Mouse (Mus musculus) cerebellum, adult 2 months (tissue): ENCODE results near the gene Lrrc29. TPM values are rescaled to one million over a fixed set of nuclear protein-coding genes. Genes with fewer than 3 reads are reported as not detected.

ENCODE experiments used
- DNase-seq, 2 experiments: peaks; one replicate each; pipeline ENCODE4 v3.0.0; 2021
- H3K27ac ChIP-seq: fragments of 200-500 bp; 2 replicates; pipeline ENCODE4 v1.5.1; 2012; ENCODE audit warnings: low read length, control low read depth, inconsistent platforms; ENCODE audit not compliant: insufficient read depth
- H3K27me3 ChIP-seq: fragments of 200-500 bp; 2 replicates; pipeline ENCODE4 v1.6.1; 2012; ENCODE audit warnings: inconsistent platforms, mild to moderate bottlenecking, low read length, moderate library complexity; ENCODE audit not compliant: control insufficient read depth, insufficient read depth
- H3K4me1 ChIP-seq: fragments of 200-500 bp; 2 replicates; pipeline ENCODE4 v1.6.1; 2011; ENCODE audit warnings: low read length; ENCODE audit not compliant: control insufficient read depth, insufficient read depth
- H3K4me3 ChIP-seq: fragments of 200-500 bp; replicated peaks from 2 replicates; pipeline ENCODE3; 2011; ENCODE audit warnings: mild to moderate bottlenecking, low read depth, low read length, control low read depth; ENCODE audit not compliant: insufficient read depth
- CTCF ChIP-seq: fragments of 200-500 bp; IDR thresholded peaks from 2 replicates; pipeline ENCODE4 v1.5.1; 2011; ENCODE audit warnings: low read depth, mild to moderate bottlenecking, control low read depth, low read length, moderate library complexity, borderline replicate concordance; ENCODE audit not compliant: insufficient read depth
- POLR2A ChIP-seq: fragments of 200-500 bp; IDR thresholded peaks from 2 replicates; pipeline ENCODE4 v1.6.1; 2011; ENCODE audit warnings: low read length, control low read depth, borderline replicate concordance; ENCODE audit not compliant: insufficient read depth
- WGBS: fragments of 180-500 bp; shearing (Covaris S2); methylation state at CpG from one replicate; pipeline ENCODE4 v1.1.7; 2018; 5-methylcytosine and 5-hydroxymethylcytosine counted together
- polyA plus RNA-seq: library from polyadenylated mRNA; depleted of rRNA; stranded (reverse); fragments of >200 nt; gene quantifications from 2 replicates; pipeline ENCODE4 v1.2.3, GENCODE M21; 2012

Lrrc29 gene
- polyA plus RNA-seq, 1 experiment = 5.0 TPM

GRCm38 (mm10) chr8:105290554-105291314 is 35.3 kb downstream of the Lrrc29 start:
- peak overlapping the region; percentile 69 for H3K4me3 ChIP-seq
- TF ChIP-seq CTCF (peak; percentile 81), POLR2A (no peak)
- peaks cover 31% of the 10 kb centered on the region for H3K4me1 ChIP-seq
- H3K27ac ChIP-seq = no peak overlapping the region
- DNase-seq = peak; percentile 85 to 90
- WGBS = 8% methylated on average over 31 of the region's 31 CpGs
- no peaks in the 10 kb centered on the region for H3K27me3 ChIP-seq

- WGBS = 1% methylated on average over 43 of the region's 43 CpGs
- peak; percentile 73 to 76 for DNase-seq
- TF ChIP-seq POLR2A (no peak), CTCF (peak; percentile 60; the same call in 1 of the 2 replicates)
- H3K4me3 ChIP-seq = peak within 1 kb of the TSS; percentile 69
- H3K27ac ChIP-seq = peak within 1 kb of the TSS; percentile 55
- peaks cover 24% of the 10 kb centered on the region for H3K4me1 ChIP-seq
- no peaks in the 10 kb centered on the region for H3K27me3 ChIP-seq
Observed at GRCm38 (mm10) chr8:105289805-105290460, 36.1 kb downstream of the Lrrc29 start, which contains the start of gene 4931428F04Rik. TSS of gene 4931428F04Rik (minus strand) at chr8:105289864.

DNA sequence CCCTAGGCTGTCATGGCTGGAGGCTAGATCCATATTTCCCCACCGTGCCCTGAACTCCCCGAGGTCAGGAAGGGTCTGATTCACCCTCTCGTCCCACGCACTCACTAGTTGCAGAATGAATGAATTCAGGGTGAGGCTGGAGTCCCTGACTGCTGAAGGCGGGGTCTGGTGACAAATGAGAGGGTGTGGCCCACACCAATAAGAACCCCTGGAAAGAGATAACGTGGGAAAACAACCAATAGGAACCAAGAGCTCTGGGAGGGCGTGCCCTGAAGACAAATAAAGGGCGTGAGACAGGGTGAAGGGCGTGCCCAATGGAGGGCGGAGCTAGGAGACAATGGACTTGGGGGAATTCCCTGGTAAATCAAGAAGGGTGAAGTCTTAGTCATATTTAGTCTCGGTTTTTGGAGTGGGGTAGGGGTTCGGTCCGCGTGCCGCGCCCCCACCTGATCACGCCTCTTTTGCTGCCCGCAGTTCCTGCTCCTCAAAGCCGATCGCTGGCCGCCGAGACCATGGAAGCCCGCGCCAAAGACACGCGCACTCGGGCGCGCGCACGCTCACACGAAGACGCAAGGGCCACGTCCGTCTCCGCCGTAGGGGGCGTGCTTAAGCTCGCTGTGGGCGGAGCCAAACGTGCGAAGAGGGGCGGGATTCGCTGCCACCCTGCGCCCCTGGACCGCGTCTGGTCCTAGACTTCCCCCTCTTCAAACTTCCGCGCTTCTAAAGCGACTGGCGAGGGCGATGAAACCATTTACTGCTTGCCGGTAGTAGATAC is 36.9 kb downstream of the Lrrc29 start:
- TF ChIP-seq CTCF (no peak), POLR2A (peak; percentile 71)
- Histone ChIP-seq H3K4me3 (peak overlapping the region; percentile 69), H3K27ac (peak overlapping the region; percentile 55), H3K27me3 (no peaks in the 10 kb centered on the region), H3K4me1 (peaks cover 23% of the 10 kb centered on the region)
- peak; percentile 94 to 97 for DNase-seq
- under 1% methylated on average over 53 of the region's 53 CpGs for WGBS

GRCm38 (mm10) chr8:105288231-105288630 is 37.8 kb downstream of the Lrrc29 start:
- no peak for DNase-seq
- Histone ChIP-seq H3K27ac (no peak overlapping the region), H3K4me3 (no peak overlapping the region), H3K4me1 (peaks cover 17% of the 10 kb centered on the region), H3K27me3 (no peaks in the 10 kb centered on the region)
- no peak for TF ChIP-seq POLR2A
- no peak for TF ChIP-seq CTCF
- 73% methylated on average over 5 of the region's 5 CpGs for WGBS

GRCm38 (mm10) chr8:105286907-105287306 is 39.2 kb downstream of the Lrrc29 start:
- H3K4me1 ChIP-seq = peaks cover 11% of the 10 kb centered on the region
- no peak overlapping the region for H3K4me3 ChIP-seq
- 81% methylated on average over 4 of the region's 4 CpGs for WGBS
- H3K27ac ChIP-seq = no peak overlapping the region
- no peak for DNase-seq
- H3K27me3 ChIP-seq = no peaks in the 10 kb centered on the region
- TF ChIP-seq POLR2A = no peak
- no peak for TF ChIP-seq CTCF

DNA sequence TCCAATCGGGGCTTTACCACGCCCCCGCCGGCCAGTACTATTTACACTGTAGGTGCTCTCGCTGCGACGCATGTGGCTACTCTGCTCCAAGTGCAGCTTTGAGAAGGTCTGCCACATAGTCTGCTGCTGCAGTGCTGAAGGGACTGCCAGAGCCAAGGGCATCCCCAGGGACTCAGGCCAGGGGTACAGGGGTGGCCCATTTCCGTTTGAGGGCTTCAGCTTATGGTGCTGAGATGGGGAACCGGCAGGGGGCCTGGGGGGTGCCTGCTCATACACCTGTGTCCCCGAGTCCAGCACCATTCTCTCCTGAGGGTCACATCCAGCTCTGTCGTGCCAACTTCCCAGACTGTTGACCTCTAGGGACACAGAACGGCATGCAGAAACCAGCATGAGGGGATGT is 40.6 kb downstream of the Lrrc29 start:
- 45% methylated on average over 12 of the region's 12 CpGs for WGBS
- TF ChIP-seq POLR2A = no peak
- no peak for TF ChIP-seq CTCF
- H3K4me1 ChIP-seq = peaks cover 11% of the 10 kb centered on the region

GRCm38 (mm10) chr8:105283074-105283473 is 43.0 kb downstream of the Lrrc29 start:
- TF ChIP-seq POLR2A = no peak
- peak; percentile 73 for TF ChIP-seq CTCF
- Histone ChIP-seq H3K4me3 (peak overlapping the region; percentile 13), H3K27ac (no peak overlapping the region), H3K4me1 (peaks cover 9% of the 10 kb centered on the region), H3K27me3 (no peaks in the 10 kb centered on the region)
- DNase-seq = peak; percentile 60 to 65
- 20% methylated on average over 23 of the region's 23 CpGs for WGBS

More for the DNA sequence above, 40.6 kb downstream of the Lrrc29 start:
- DNase-seq = no peak
- H3K27me3 ChIP-seq = no peaks in the 10 kb centered on the region
- H3K27ac ChIP-seq = no peak overlapping the region
- no peak overlapping the region for H3K4me3 ChIP-seq
